Mouse (Mus musculus) frontal cortex, postnatal 25 days (tissue): ENCODE measurements around the gene M6pr.

Source experiments
- DNase-seq, 2 experiments: peaks; one replicate each; pipeline ENCODE4 v3.0.0; 2022; ENCODE audit warnings: low spot score in 2 of 2

The M6pr gene

GRCm38 (mm10) chr6:122308505-122309393 is at the start of gene M6pr:
M6pr (plus strand) TSS chr6:122308720.
- DNase-seq: peak; percentile 91 to 95

- DNase-seq: no peak
Observed at GRCm38 (mm10) chr6:122262543-122262942, 46.0 kb upstream of the M6pr start.

GRCm38 (mm10) chr6:122268561-122268960 is 40.0 kb upstream of the M6pr start:
- DNase-seq: peak in 1 of 2 experiments; percentile 8

GRCm38 (mm10) chr6:122269170-122269569 is 39.4 kb upstream of the M6pr start:
- DNase-seq: no peak

GRCm38 (mm10) chr6:122270152-122270551 is 38.4 kb upstream of the M6pr start:
- DNase-seq: no peak

GRCm38 (mm10) chr6:122274546-122274945 is 34.0 kb upstream of the M6pr start:
- DNase-seq: no peak

GRCm38 (mm10) chr6:122276565-122276964 is 32.0 kb upstream of the M6pr start:
- no peak for DNase-seq

- DNase-seq: no peak
Observed at GRCm38 (mm10) chr6:122282782-122283181, 25.7 kb upstream of the M6pr start, which contains the start of gene Klrg1. Klrg1 (minus strand) TSS chr6:122282882.

GRCm38 (mm10) chr6:122283429-122283828 is 25.1 kb upstream of the M6pr start:
- no peak for DNase-seq

- DNase-seq: no peak
Observed at GRCm38 (mm10) chr6:122284304-122284703, 24.2 kb upstream of the M6pr start.

- DNase-seq: no peak
Observed at GRCm38 (mm10) chr6:122284823-122285222, 23.7 kb upstream of the M6pr start.

GRCm38 (mm10) chr6:122288263-122288662 is 20.3 kb upstream of the M6pr start:
- no peak for DNase-seq

- no peak for DNase-seq
Observed at GRCm38 (mm10) chr6:122289313-122289712, 19.2 kb upstream of the M6pr start.

GRCm38 (mm10) chr6:122290253-122290652 is 18.3 kb upstream of the M6pr start:
- no peak for DNase-seq

GRCm38 (mm10) chr6:122291264-122291663 is 17.3 kb upstream of the M6pr start:
- no peak for DNase-seq

GRCm38 (mm10) chr6:122291735-122292134 is 16.8 kb upstream of the M6pr start:
- DNase-seq: no peak

- no peak for DNase-seq
Observed at GRCm38 (mm10) chr6:122292184-122292583, 16.3 kb upstream of the M6pr start.

GRCm38 (mm10) chr6:122293121-122293520 is 15.4 kb upstream of the M6pr start:
- DNase-seq: no peak

- DNase-seq: no peak
Observed at GRCm38 (mm10) chr6:122293796-122294195, 14.7 kb upstream of the M6pr start.

- no peak for DNase-seq
Observed at GRCm38 (mm10) chr6:122294290-122294689, 14.2 kb upstream of the M6pr start.

- DNase-seq: no peak
Observed at GRCm38 (mm10) chr6:122295242-122295641, 13.3 kb upstream of the M6pr start.

- DNase-seq: no peak
Observed at GRCm38 (mm10) chr6:122296918-122297278, 11.6 kb upstream of the M6pr start.
